Mouse (Mus musculus): Measurements from ENCODE around the gene Mau2. TPM values are rescaled to one million over a fixed set of nuclear protein-coding genes. Genes with fewer than 3 reads are reported as not detected.
"Not testable (repeated sequence)": the region's sequence is repeated elsewhere in the genome, so short reads cannot be mapped to it uniquely, and the experiment has no call there.

Gene Mau2
- polyA plus RNA-seq, 1 experiment from 2014 or later, result 52.1 TPM

- Histone ChIP-seq H3K4me3 (ENCODE audit: low read depth, low read length) (no peak overlapping the region), H3K36me3 (ENCODE audit: control insufficient read depth, insufficient read depth, low read length) (no peaks in the 10 kb centered on the region), H3K9ac (ENCODE audit: low read depth, low read length) (no peak overlapping the region), H3K4me2 (replicated peaks; ENCODE audit: low read depth, low read length) (no peak overlapping the region), H3K27ac (ENCODE audit: low read depth, low read length) (no peak overlapping the region), H3K9me3 (ENCODE audit: control insufficient read depth, low read length) (no peaks in the 10 kb centered on the region), H3K27me3 (ENCODE audit: control insufficient read depth, insufficient read depth, low read length) (no peaks in the 10 kb centered on the region), H3K4me1 (replicated peaks; ENCODE audit: control insufficient read depth, insufficient read depth, low read length) (no peaks in the 10 kb centered on the region)
- ATAC-seq (ENCODE audit: low FRiP score) (no peak), DNase-seq (ENCODE audit: low spot score) (no peak)
- 50% methylated on average over 2 of the region's 2 CpGs for WGBS
Observed at GRCm38 (mm10) chr8:70005178-70005577, 37.4 kb downstream of the Mau2 start.

- Histone ChIP-seq H3K36me3 (ENCODE audit: control insufficient read depth, insufficient read depth, low read length) (no peaks in the 10 kb centered on the region), H3K4me1 (replicated peaks; ENCODE audit: control insufficient read depth, insufficient read depth, low read length) (no peaks in the 10 kb centered on the region), H3K27me3 (ENCODE audit: control insufficient read depth, insufficient read depth, low read length) (no peaks in the 10 kb centered on the region)
Observed at GRCm38 (mm10) chr8:70004345-70004744, 38.2 kb downstream of the Mau2 start.

GRCm38 (mm10) chr8:70003204-70003657, 39.3 kb downstream of the Mau2 start:
- ATAC-seq (ENCODE audit: low FRiP score), result no peak
- Histone ChIP-seq H3K9me3 (ENCODE audit: control insufficient read depth, low read length) (no peaks in the 10 kb centered on the region), H3K9ac (ENCODE audit: low read depth, low read length) (no peak overlapping the region), H3K4me1 (replicated peaks; ENCODE audit: control insufficient read depth, insufficient read depth, low read length) (no peaks in the 10 kb centered on the region), H3K4me2 (replicated peaks; ENCODE audit: low read depth, low read length) (no peak overlapping the region), H3K27ac (ENCODE audit: low read depth, low read length) (no peak overlapping the region), H3K27me3 (ENCODE audit: control insufficient read depth, insufficient read depth, low read length) (no peaks in the 10 kb centered on the region), H3K4me3 (ENCODE audit: low read depth, low read length) (no peak overlapping the region), H3K36me3 (ENCODE audit: control insufficient read depth, insufficient read depth, low read length) (no peaks in the 10 kb centered on the region)
- no peak for DNase-seq (ENCODE audit: low spot score)
- 57% methylated on average over 4 of the region's 4 CpGs for WGBS

More at GRCm38 (mm10) chr8:70004345-70004744, 38.2 kb downstream of the Mau2 start:
- no peak for DNase-seq (ENCODE audit: low spot score)
- Histone ChIP-seq H3K9me3 (ENCODE audit: control insufficient read depth, low read length) (no peaks in the 10 kb centered on the region), H3K27ac (ENCODE audit: low read depth, low read length) (no peak overlapping the region), H3K4me3 (ENCODE audit: low read depth, low read length) (no peak overlapping the region), H3K4me2 (replicated peaks; ENCODE audit: low read depth, low read length) (no peak overlapping the region), H3K9ac (ENCODE audit: low read depth, low read length) (no peak overlapping the region)
- no peak for ATAC-seq (ENCODE audit: low FRiP score)

- not testable (repeated sequence) for H3K36me3 ChIP-seq (ENCODE audit: control insufficient read depth, insufficient read depth, low read length); H3K27ac ChIP-seq (ENCODE audit: low read depth, low read length); H3K27me3 ChIP-seq (ENCODE audit: control insufficient read depth, insufficient read depth, low read length); H3K4me1 ChIP-seq (replicated peaks; ENCODE audit: control insufficient read depth, insufficient read depth, low read length); H3K9me3 ChIP-seq (ENCODE audit: control insufficient read depth, low read length); H3K4me3 ChIP-seq (ENCODE audit: low read depth, low read length); ATAC-seq (ENCODE audit: low FRiP score); DNase-seq (ENCODE audit: low spot score)
- H3K4me2 ChIP-seq (replicated peaks; ENCODE audit: low read depth, low read length), result peak overlapping the region; percentile 18; the same call in 1 of the 2 replicates
- 39% methylated on average over 7 of the region's 7 CpGs for WGBS
- 0 out of 2 replicates have a peak overlapping the region, but pooled peaks have one; percentile 2 for H3K9ac ChIP-seq (ENCODE audit: low read depth, low read length)
Observed at GRCm38 (mm10) chr8:70001892-70002191, 40.7 kb downstream of the Mau2 start.

GRCm38 (mm10) chr8:70001176-70001891, 41.2 kb downstream of the Mau2 start:
- H3K4me1 ChIP-seq (replicated peaks; ENCODE audit: control insufficient read depth, insufficient read depth, low read length), result no peaks in the 10 kb centered on the region
- WGBS, result 6% methylated on average over 16 of the region's 16 CpGs
- no peaks in the 10 kb centered on the region for H3K9me3 ChIP-seq (ENCODE audit: control insufficient read depth, low read length)
- H3K9ac ChIP-seq (ENCODE audit: low read depth, low read length), result 0 out of 2 replicates have a peak overlapping the region, but pooled peaks have one; percentile 2
- H3K27me3 ChIP-seq (ENCODE audit: control insufficient read depth, insufficient read depth, low read length), result no peaks in the 10 kb centered on the region
- DNase-seq (ENCODE audit: low spot score), result peak; percentile 56
- no peak overlapping the region for H3K4me3 ChIP-seq (ENCODE audit: low read depth, low read length)
- H3K4me2 ChIP-seq (replicated peaks; ENCODE audit: low read depth, low read length), result peak overlapping the region; percentile 18; the same call in 1 of the 2 replicates
- H3K27ac ChIP-seq (ENCODE audit: low read depth, low read length), result no peak overlapping the region
- ATAC-seq (ENCODE audit: low FRiP score), result no peak
- no peaks in the 10 kb centered on the region for H3K36me3 ChIP-seq (ENCODE audit: control insufficient read depth, insufficient read depth, low read length)

- no peak for ATAC-seq (ENCODE audit: low FRiP score)
- no peak overlapping the region for H3K27ac ChIP-seq (ENCODE audit: low read depth, low read length)
Observed at GRCm38 (mm10) chr8:70000226-70000625, 42.3 kb downstream of the Mau2 start.

GRCm38 (mm10) chr8:69999236-69999635, 43.3 kb downstream of the Mau2 start:
- H3K36me3 ChIP-seq (ENCODE audit: control insufficient read depth, insufficient read depth, low read length), result no peaks in the 10 kb centered on the region
- DNase-seq (ENCODE audit: low spot score) (no peak), ATAC-seq (ENCODE audit: low FRiP score) (no peak)
- no peak overlapping the region for H3K4me3 ChIP-seq (ENCODE audit: low read depth, low read length)
- no peak overlapping the region for H3K4me2 ChIP-seq (replicated peaks; ENCODE audit: low read depth, low read length)
- WGBS, result 90% methylated on average over 4 of the region's 4 CpGs
- no peak overlapping the region for H3K27ac ChIP-seq (ENCODE audit: low read depth, low read length)
- H3K9me3 ChIP-seq (ENCODE audit: control insufficient read depth, low read length), result no peaks in the 10 kb centered on the region
- no peaks in the 10 kb centered on the region for H3K27me3 ChIP-seq (ENCODE audit: control insufficient read depth, insufficient read depth, low read length)
- H3K9ac ChIP-seq (ENCODE audit: low read depth, low read length), result no peak overlapping the region
- H3K4me1 ChIP-seq (replicated peaks; ENCODE audit: control insufficient read depth, insufficient read depth, low read length), result no peaks in the 10 kb centered on the region

More at GRCm38 (mm10) chr8:70000226-70000625, 42.3 kb downstream of the Mau2 start:
- H3K4me1 ChIP-seq (replicated peaks; ENCODE audit: control insufficient read depth, insufficient read depth, low read length), result no peaks in the 10 kb centered on the region
- WGBS, result 87% methylated on average over 2 of the region's 2 CpGs
- no peak for DNase-seq (ENCODE audit: low spot score)
- H3K4me2 ChIP-seq (replicated peaks; ENCODE audit: low read depth, low read length), result no peak overlapping the region
- H3K36me3 ChIP-seq (ENCODE audit: control insufficient read depth, insufficient read depth, low read length), result no peaks in the 10 kb centered on the region
- no peak overlapping the region for H3K9ac ChIP-seq (ENCODE audit: low read depth, low read length)
- no peaks in the 10 kb centered on the region for H3K9me3 ChIP-seq (ENCODE audit: control insufficient read depth, low read length)
- H3K27me3 ChIP-seq (ENCODE audit: control insufficient read depth, insufficient read depth, low read length), result no peaks in the 10 kb centered on the region
- H3K4me3 ChIP-seq (ENCODE audit: low read depth, low read length), result no peak overlapping the region

GRCm38 (mm10) chr8:69998706-69999105, 43.8 kb downstream of the Mau2 start:
- H3K27ac ChIP-seq (ENCODE audit: low read depth, low read length), result no peak overlapping the region
- WGBS, result 91% methylated on average over 3 of the region's 3 CpGs

GRCm38 (mm10) chr8:69996589-69997285, 45.8 kb downstream of the Mau2 start:
- 3% methylated on average over 35 of the region's 35 CpGs for WGBS
- Histone ChIP-seq H3K4me3 (ENCODE audit: low read depth, low read length) (peak overlapping the region; percentile 52), H3K4me1 (replicated peaks; ENCODE audit: control insufficient read depth, insufficient read depth, low read length) (no peaks in the 10 kb centered on the region), H3K4me2 (replicated peaks; ENCODE audit: low read depth, low read length) (peak overlapping the region; percentile 93), H3K9ac (ENCODE audit: low read depth, low read length) (peak overlapping the region; percentile 63), H3K27me3 (ENCODE audit: control insufficient read depth, insufficient read depth, low read length) (no peaks in the 10 kb centered on the region), H3K36me3 (ENCODE audit: control insufficient read depth, insufficient read depth, low read length) (no peaks in the 10 kb centered on the region), H3K27ac (ENCODE audit: low read depth, low read length) (no peak overlapping the region), H3K9me3 (ENCODE audit: control insufficient read depth, low read length) (no peaks in the 10 kb centered on the region)
- no peak for DNase-seq (ENCODE audit: low spot score)
- no peak for ATAC-seq (ENCODE audit: low FRiP score)

More at GRCm38 (mm10) chr8:69998706-69999105, 43.8 kb downstream of the Mau2 start:
- Histone ChIP-seq H3K4me3 (ENCODE audit: low read depth, low read length) (no peak overlapping the region), H3K9me3 (ENCODE audit: control insufficient read depth, low read length) (no peaks in the 10 kb centered on the region), H3K4me1 (replicated peaks; ENCODE audit: control insufficient read depth, insufficient read depth, low read length) (no peaks in the 10 kb centered on the region), H3K9ac (ENCODE audit: low read depth, low read length) (no peak overlapping the region), H3K4me2 (replicated peaks; ENCODE audit: low read depth, low read length) (no peak overlapping the region), H3K36me3 (ENCODE audit: control insufficient read depth, insufficient read depth, low read length) (no peaks in the 10 kb centered on the region), H3K27me3 (ENCODE audit: control insufficient read depth, insufficient read depth, low read length) (no peaks in the 10 kb centered on the region)
- ATAC-seq (ENCODE audit: low FRiP score) (no peak), DNase-seq (ENCODE audit: low spot score) (no peak)

All from hindbrain, embryonic 11.5 days (tissue).